Mouse (Mus musculus): ENCODE data around the gene 1810010D01Rik.

DNA sequence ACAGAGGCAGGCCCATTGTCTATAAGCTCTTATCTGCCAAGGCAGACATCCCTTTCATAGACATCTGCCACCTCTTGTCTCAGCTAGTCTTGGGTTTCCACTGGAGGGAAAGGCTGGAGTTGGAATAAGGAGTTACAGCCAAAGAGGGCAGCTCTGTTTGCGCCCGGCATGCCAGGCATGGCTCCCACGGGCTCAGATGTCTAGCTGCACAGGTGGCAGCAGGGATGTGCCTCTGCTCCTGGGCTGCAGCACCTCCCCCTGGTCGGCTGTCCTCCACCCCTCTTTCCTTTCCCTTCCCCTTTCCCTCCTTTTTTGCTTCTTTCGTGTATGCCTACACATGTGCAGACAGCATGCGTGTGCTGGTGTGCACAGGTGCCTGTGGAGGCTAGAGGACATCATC lies 15.1 kb downstream of the 1810010D01Rik start:
- no peak for TF ChIP-seq POLR2A (IDR thresholded peaks at IDR 0.05; ENCODE audit: extremely low read depth, insufficient read depth, low read length)
- no peak for TF ChIP-seq CTCF (IDR thresholded peaks at IDR 0.05; ENCODE audit: low read depth, low read length)

All from liver, adult 2 months (tissue).